Mouse (Mus musculus) heart, embryonic 10.5 days (tissue): ENCODE data around the gene Taf11. TPM values are rescaled to one million over a fixed set of nuclear protein-coding genes. Genes with fewer than 3 reads are reported as not detected.

Experiments
- DNase-seq: peaks from one replicate; pipeline ENCODE4 v3.0.0-alpha.2; 2017; ENCODE audit warnings: low spot score
- H3K27ac ChIP-seq: fragments of 300-500 bp; sonication (generic); 2 replicates; pipeline ENCODE4 v1.5.1; 2016; ENCODE audit warnings: mild to moderate bottlenecking
- H3K27me3 ChIP-seq: fragments of 300-500 bp; sonication (generic); 2 replicates; pipeline ENCODE4 v1.6.1; 2016; ENCODE audit warnings: mild to moderate bottlenecking; ENCODE audit not compliant: poor library complexity, insufficient read depth, severe bottlenecking
- H3K36me3 ChIP-seq: fragments of 300-500 bp; sonication (generic); 2 replicates; pipeline ENCODE4 v1.6.1; 2016; ENCODE audit warnings: mild to moderate bottlenecking, moderate library complexity
- H3K4me1 ChIP-seq: fragments of 300-500 bp; sonication (generic); 2 replicates; pipeline ENCODE4 v1.6.1; 2016; ENCODE audit warnings: mild to moderate bottlenecking
- H3K4me3 ChIP-seq: fragments of 300-500 bp; sonication (generic); 2 replicates; pipeline ENCODE4 v1.5.1; 2016; ENCODE audit warnings: mild to moderate bottlenecking, moderate library complexity
- H3K9me3 ChIP-seq: fragments of 300-500 bp; sonication (generic); 2 replicates; pipeline ENCODE4 v1.6.1; 2016; ENCODE audit warnings: mild to moderate bottlenecking, moderate library complexity
- WGBS: fragments of 180-500 bp; shearing (Covaris S2); methylation state at CpG from one replicate; pipeline ENCODE4 v1.1.7; 2016; 5-methylcytosine and 5-hydroxymethylcytosine counted together
- polyA plus RNA-seq: library from polyadenylated mRNA; unstranded; fragments of >200 nt; fragmentation: Nextera tagmentation; extraction: Ambion mirVana; gene quantifications from 2 replicates; pipeline ENCODE4 v1.2.1, GENCODE M21; 2016

Gene Taf11
- polyA plus RNA-seq, 1 experiment from 2014 or later: 64.0 TPM

- no peak for DNase-seq
- WGBS: 54% methylated on average over 12 of the region's 12 CpGs
- peaks cover 51% of the 10 kb centered on the region for H3K4me1 ChIP-seq
- no peak overlapping the region for H3K4me3 ChIP-seq
- H3K9me3 ChIP-seq: no peaks in the 10 kb centered on the region
- H3K27ac ChIP-seq: peak overlapping the region; percentile 79
- H3K36me3 ChIP-seq: 0 out of 2 replicates have a peak, but pooled peaks cover 4% of the 10 kb centered on the region
- H3K27me3 ChIP-seq: no peaks in the 10 kb centered on the region
Observed at GRCm38 (mm10) chr17:27938121-27938754, 28.6 kb upstream of the Taf11 start.

- H3K27me3 ChIP-seq: no peaks in the 10 kb centered on the region
- H3K4me3 ChIP-seq: no peak overlapping the region
- no peaks in the 10 kb centered on the region for H3K9me3 ChIP-seq
- 87% methylated on average over 4 of the region's 4 CpGs for WGBS
- H3K4me1 ChIP-seq: peaks cover 49% of the 10 kb centered on the region
- 0 out of 2 replicates have a peak, but pooled peaks cover 4% of the 10 kb centered on the region for H3K36me3 ChIP-seq
- no peak for DNase-seq
- H3K27ac ChIP-seq: no peak overlapping the region
Observed at GRCm38 (mm10) chr17:27937054-27937615, 27.5 kb upstream of the Taf11 start.

- Histone ChIP-seq H3K4me3 (no peak overlapping the region), H3K4me1 (peaks cover 30% of the 10 kb centered on the region), H3K27ac (no peak overlapping the region), H3K9me3 (no peaks in the 10 kb centered on the region), H3K36me3 (0 out of 2 replicates have a peak, but pooled peaks cover 4% of the 10 kb centered on the region), H3K27me3 (no peaks in the 10 kb centered on the region)
- DNase-seq: no peak
- 79% methylated on average over 3 of the region's 3 CpGs for WGBS
Observed at GRCm38 (mm10) chr17:27935091-27935490, 25.4 kb upstream of the Taf11 start.

- 89% methylated on average over 10 of the region's 10 CpGs for WGBS
- H3K36me3 ChIP-seq: 0 out of 2 replicates have a peak, but pooled peaks cover 4% of the 10 kb centered on the region
- H3K4me1 ChIP-seq: peaks cover 22% of the 10 kb centered on the region
- DNase-seq: no peak
- H3K27ac ChIP-seq: no peak overlapping the region
- H3K9me3 ChIP-seq: no peaks in the 10 kb centered on the region
- H3K4me3 ChIP-seq: no peak overlapping the region
- H3K27me3 ChIP-seq: no peaks in the 10 kb centered on the region
Observed at GRCm38 (mm10) chr17:27934136-27934910, 24.7 kb upstream of the Taf11 start.

- Histone ChIP-seq H3K4me1 (no peaks in the 10 kb centered on the region), H3K27ac (no peak overlapping the region), H3K27me3 (no peaks in the 10 kb centered on the region), H3K9me3 (no peaks in the 10 kb centered on the region), H3K4me3 (no peak overlapping the region), H3K36me3 (peaks cover 8% of the 10 kb centered on the region; the same call in 1 of the 2 replicates)
- no peak for DNase-seq
- 83% methylated on average over 4 of the region's 4 CpGs for WGBS
Observed at GRCm38 (mm10) chr17:27931826-27932225, 22.2 kb upstream of the Taf11 start.

GRCm38 (mm10) chr17:27930291-27930690 is 20.6 kb upstream of the Taf11 start:
- Histone ChIP-seq H3K4me1 (peaks cover 8% of the 10 kb centered on the region; the same call in 1 of the 2 replicates), H3K27ac (no peak overlapping the region), H3K36me3 (peaks cover 8% of the 10 kb centered on the region; the same call in 1 of the 2 replicates), H3K4me3 (no peak overlapping the region), H3K9me3 (no peaks in the 10 kb centered on the region), H3K27me3 (no peaks in the 10 kb centered on the region)
- DNase-seq: no peak
- 87% methylated on average over 5 of the region's 5 CpGs for WGBS

GRCm38 (mm10) chr17:27925504-27925903 is 15.9 kb upstream of the Taf11 start:
- WGBS: 76% methylated on average over 7 of the region's 7 CpGs
- Histone ChIP-seq H3K27ac (no peak overlapping the region), H3K4me1 (peaks cover 8% of the 10 kb centered on the region; the same call in 1 of the 2 replicates), H3K9me3 (no peaks in the 10 kb centered on the region), H3K27me3 (no peaks in the 10 kb centered on the region), H3K4me3 (no peak overlapping the region), H3K36me3 (peaks cover 4% of the 10 kb centered on the region; the same call in 1 of the 2 replicates)
- no peak for DNase-seq

GRCm38 (mm10) chr17:27925054-27925453 is 15.4 kb upstream of the Taf11 start:
- no peak for DNase-seq
- Histone ChIP-seq H3K4me1 (peaks cover 8% of the 10 kb centered on the region; the same call in 1 of the 2 replicates), H3K36me3 (peaks cover 4% of the 10 kb centered on the region; the same call in 1 of the 2 replicates), H3K27ac (no peak overlapping the region), H3K9me3 (no peaks in the 10 kb centered on the region), H3K27me3 (no peaks in the 10 kb centered on the region), H3K4me3 (no peak overlapping the region)
- 91% methylated on average over 4 of the region's 4 CpGs for WGBS

- H3K27ac ChIP-seq: no peak overlapping the region
- no peak overlapping the region for H3K4me3 ChIP-seq
- 84% methylated on average over 11 of the region's 11 CpGs for WGBS
- DNase-seq: no peak
- peaks cover 21% of the 10 kb centered on the region; the same call in 1 of the 2 replicates for H3K4me1 ChIP-seq
- H3K9me3 ChIP-seq: no peaks in the 10 kb centered on the region
- no peaks in the 10 kb centered on the region for H3K27me3 ChIP-seq
- no peaks in the 10 kb centered on the region for H3K36me3 ChIP-seq
Observed at GRCm38 (mm10) chr17:27922174-27922712, 12.6 kb upstream of the Taf11 start.

- DNase-seq: no peak
- 83% methylated on average over 4 of the region's 4 CpGs for WGBS
- Histone ChIP-seq H3K36me3 (no peaks in the 10 kb centered on the region), H3K4me1 (peaks cover 13% of the 10 kb centered on the region; the same call in 1 of the 2 replicates), H3K27ac (no peak overlapping the region), H3K27me3 (no peaks in the 10 kb centered on the region), H3K4me3 (no peak overlapping the region), H3K9me3 (no peaks in the 10 kb centered on the region)
Observed at GRCm38 (mm10) chr17:27920676-27921075, 11.0 kb upstream of the Taf11 start.

GRCm38 (mm10) chr17:27916366-27916765 is 6.7 kb upstream of the Taf11 start:
- 69% methylated on average over 4 of the region's 4 CpGs for WGBS
- peaks cover 15% of the 10 kb centered on the region for H3K4me1 ChIP-seq
- no peaks in the 10 kb centered on the region for H3K9me3 ChIP-seq
- no peak for DNase-seq
- H3K27ac ChIP-seq: no peak overlapping the region
- H3K36me3 ChIP-seq: peaks cover 6% of the 10 kb centered on the region; the same call in 1 of the 2 replicates
- no peaks in the 10 kb centered on the region for H3K27me3 ChIP-seq
- H3K4me3 ChIP-seq: no peak overlapping the region

GRCm38 (mm10) chr17:27914742-27915141 is 5.1 kb upstream of the Taf11 start:
- H3K27ac ChIP-seq: no peak overlapping the region
- peaks cover 28% of the 10 kb centered on the region for H3K4me1 ChIP-seq
- no peaks in the 10 kb centered on the region for H3K9me3 ChIP-seq
- 80% methylated on average over 4 of the region's 4 CpGs for WGBS
- DNase-seq: no peak
- peaks cover 6% of the 10 kb centered on the region; the same call in 1 of the 2 replicates for H3K36me3 ChIP-seq
- H3K4me3 ChIP-seq: no peak overlapping the region
- no peaks in the 10 kb centered on the region for H3K27me3 ChIP-seq
